Mouse (Mus musculus) liver, embryonic 14.5 days (tissue): ENCODE results near the gene Atp2c2.

Experiments used
- CTCF ChIP-seq: IDR thresholded peaks from 2 replicates; pipeline ENCODE4 v1.5.1; 2016; ENCODE audit warnings: antibody characterized with exemption, low read depth, control low read depth
- EP300 ChIP-seq: IDR thresholded peaks from 2 replicates; pipeline ENCODE4 v1.6.1; 2016; ENCODE audit warnings: antibody characterized with exemption, low read depth

DNA sequence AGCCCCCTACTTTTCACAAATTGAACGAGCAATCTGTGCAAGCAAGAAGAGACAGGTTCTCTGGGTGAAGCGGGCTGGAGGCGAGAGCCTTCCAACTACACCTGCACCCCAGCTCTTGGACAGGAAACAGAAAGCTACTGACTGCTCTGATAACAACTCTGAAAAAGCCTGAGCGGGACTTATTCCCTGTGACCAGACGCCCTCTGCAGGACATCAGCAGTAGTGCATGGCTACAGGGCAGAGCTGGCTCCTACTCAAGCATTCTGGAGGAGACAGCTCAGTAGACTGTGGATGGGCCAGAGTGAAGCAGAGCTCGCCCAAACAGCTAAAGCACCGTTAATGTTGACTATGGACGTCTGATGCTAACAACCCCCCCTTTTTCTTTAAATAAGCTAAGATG, 23.4 kb upstream of the Atp2c2 start:
- TF ChIP-seq CTCF (peak; percentile 92), EP300 (no peak)
